Mouse (Mus musculus) CD4-positive, CD25-positive, alpha-beta regulatory T cell, adult 2 months (primary cell): ENCODE results near the gene Bco1.

Experiments used
- DNase-seq: peaks from one replicate; pipeline ENCODE4 v3.0.0-alpha.2; 2012; ENCODE audit warnings: low read depth, low spot score

Bco1 gene

GRCm38 (mm10) chr8:117089802-117090201, 5.9 kb upstream of the Bco1 start:
- no peak for DNase-seq

DNA sequence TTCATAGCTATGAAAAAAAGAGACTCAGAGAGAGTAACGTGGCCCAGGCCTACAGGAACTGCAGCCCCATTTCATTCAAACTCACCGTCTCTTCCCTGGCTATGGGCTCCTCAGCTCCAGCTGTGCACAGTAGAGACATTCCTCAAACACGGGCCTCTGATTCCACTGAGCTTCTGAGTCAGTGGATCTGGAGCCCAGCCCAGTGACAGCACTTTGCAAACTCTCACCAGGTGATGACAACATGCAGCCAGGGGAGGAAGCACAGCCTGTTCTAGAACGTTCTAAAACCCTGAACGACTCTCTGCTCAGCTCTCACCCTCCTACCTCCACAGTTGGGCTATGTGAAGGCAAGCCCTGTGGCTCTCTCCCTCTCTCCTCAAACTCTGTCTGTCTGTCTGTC, 1.6 kb upstream of the Bco1 start:
- no peak for DNase-seq

DNA sequence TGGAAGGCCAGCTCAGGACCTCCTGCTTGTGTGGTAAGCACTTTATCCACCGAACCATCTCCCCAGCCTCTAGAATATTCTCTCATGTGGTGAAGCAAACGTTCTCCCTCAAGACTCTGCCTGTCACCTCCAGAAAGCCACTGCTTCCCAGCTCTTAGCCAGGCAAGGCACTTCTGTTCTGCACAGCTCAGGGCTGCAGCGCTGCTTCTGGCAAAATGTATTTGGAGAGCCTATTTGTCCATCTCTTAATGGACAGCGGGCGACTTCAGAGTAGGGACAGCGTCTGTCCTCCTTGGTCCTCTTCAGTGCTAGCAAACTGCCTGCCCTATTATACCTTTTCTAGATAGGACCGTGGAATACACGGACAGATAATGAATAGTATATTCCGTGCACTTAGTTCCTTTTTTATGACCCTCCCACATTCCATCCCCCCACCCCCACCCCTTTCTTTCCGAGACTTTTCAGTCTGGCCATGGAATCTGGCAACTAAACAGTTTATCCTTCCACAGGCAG, 1.5 kb downstream of the Bco1 start:
- no peak for DNase-seq

DNA sequence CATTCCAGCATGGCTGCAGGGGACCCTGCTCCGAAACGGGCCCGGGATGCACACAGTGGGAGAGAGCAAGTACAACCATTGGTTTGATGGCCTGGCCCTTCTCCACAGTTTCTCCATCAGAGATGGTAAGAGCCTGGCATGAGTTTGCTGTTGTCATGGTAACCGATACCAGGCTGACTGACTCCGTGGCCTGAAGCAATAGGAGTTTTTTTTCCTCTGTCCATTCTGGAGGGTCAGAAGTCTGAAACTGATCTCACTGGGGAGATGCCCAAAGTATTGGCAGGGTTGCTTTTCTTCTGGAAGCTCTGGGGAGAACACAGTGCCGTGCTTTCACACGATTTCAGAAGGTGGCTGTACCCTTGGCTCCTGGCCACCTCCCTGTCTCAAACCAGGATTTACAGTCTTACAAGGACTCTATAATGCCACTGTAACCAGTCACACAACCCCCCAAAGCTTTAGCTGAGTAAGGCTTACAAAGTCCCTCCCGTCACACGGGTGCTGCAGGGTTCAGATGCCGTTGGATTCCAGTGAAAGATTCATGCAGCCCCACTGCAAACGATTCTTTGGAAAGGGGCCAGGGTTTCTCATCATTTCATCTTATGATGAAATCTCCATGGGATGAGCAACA, 2.0 kb downstream of the Bco1 start:
- DNase-seq, result no peak

DNA sequence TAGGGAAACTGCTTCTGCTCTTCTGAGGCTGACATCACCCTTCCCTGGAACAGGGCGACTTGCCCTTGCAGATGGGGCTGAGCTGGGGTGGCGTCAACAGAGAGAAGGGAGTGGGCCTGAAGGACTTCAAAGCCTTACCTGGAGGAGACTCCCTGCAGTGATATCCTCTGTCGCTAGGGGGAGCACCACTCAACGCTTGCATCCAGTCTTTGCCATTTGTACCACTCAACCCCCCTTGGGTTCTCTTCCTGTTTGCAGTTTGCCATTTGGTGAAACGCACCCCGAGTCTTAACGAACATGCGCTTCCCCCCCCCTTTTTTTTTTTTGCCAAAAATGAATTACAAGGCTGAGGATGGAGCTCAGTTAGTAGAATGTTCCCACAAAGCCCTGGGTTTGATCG, 11.9 kb downstream of the Bco1 start:
- DNase-seq, result peak; percentile 86

DNA sequence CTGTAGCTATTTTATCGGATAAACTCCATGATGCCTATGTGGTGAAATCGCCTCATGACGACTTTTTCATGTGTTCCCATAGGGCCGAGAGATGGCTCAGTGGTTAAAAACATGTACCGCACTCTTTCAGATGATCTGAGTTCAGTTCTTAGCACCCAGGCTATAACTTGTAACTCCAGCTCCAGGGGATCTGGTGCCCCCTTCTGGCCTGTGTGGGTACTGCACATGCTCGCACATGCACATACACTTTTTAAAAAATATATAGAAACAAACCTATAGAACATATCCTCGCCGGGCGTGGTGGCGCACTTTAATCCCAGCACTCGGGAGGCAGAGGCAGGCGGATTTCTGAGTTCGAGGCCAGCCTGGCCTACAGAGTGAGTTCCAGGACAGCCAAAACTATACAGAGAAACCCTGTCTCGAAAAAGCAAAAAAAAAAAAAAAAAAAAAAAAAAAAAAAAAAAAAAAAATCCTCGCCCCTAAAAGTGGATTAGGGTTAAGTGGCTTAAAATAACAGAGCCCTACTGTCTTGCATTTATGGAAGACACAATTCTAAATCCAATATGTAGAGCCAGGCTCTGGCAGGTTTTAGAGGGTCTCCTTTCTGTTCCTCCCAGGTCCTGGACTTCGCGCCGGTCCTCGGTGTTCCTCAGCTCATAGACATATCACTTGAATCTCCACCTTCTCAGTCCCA, 13.5 kb downstream of the Bco1 start:
- DNase-seq, result peak; percentile 60

GRCm38 (mm10) chr8:117109801-117110390, 14.2 kb downstream of the Bco1 start:
- peak; percentile 60 for DNase-seq

DNA sequence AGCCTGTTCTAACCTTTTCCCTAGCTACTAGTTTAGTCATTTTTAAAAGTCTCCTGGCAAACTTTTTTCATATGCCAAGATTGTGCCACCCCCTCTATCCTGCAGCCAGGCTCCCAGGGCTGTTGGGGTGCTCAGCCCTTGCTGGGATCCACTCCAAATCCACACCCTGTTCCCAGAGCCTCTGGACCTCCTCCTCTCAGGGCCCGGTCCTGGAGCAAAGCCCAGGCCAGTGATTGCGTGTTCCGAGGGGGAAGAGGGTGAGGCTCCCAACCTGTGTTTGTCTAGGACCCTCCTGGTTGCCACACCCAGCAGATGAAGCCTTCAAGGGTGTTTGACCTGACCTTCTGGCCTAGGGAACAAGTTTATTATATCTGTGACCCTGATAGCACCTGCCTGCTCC, 16.0 kb downstream of the Bco1 start:
- DNase-seq, result no peak

- DNase-seq, result no peak
Observed at GRCm38 (mm10) chr8:117112261-117112660, 16.6 kb downstream of the Bco1 start.

DNA sequence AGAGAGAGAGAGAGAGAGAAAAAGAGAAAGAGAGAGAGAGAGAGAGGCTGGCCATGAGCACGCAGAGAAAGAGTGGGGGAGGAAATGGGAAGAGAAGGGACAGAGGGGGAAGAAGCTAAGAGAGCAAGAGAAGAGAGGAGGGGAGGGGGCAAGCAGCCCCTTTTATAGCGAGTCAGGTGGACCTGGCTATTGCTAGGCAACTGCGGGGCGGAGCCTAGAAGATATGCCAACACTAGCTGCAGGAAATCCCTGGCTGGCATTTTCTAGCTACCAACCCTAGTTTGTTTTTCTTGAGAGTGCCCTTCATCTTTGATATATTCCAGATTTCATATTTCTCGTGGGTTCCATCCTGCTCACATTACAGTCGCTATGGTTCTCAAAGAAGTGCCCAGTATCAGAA, 19.4 kb downstream of the Bco1 start:
- DNase-seq, result no peak

- DNase-seq, result peak; percentile 55
Observed at GRCm38 (mm10) chr8:117115676-117116446, 20.2 kb downstream of the Bco1 start.

- DNase-seq, result no peak
Observed at GRCm38 (mm10) chr8:117116534-117116933, 20.9 kb downstream of the Bco1 start.

DNA sequence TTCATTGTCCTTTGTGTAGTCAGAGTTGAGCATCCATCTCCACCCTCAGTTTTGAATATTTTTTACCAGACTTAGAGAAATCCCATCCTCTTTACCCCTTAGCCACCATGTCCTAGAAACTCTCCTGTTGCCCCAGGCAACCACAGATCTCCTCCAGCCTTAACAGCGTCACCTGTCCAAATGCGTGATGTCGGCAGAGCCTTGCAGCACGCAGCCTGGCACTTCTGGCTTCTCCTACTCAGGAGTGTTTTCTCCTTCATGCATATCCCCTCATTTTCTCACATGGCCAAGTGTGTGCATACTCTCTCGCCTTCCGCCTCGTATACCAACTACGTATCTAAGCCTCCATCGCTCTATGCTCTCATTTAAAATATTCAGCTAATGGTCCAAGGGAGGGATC, 22.8 kb downstream of the Bco1 start:
- DNase-seq, result no peak

- DNase-seq, result no peak
Observed at GRCm38 (mm10) chr8:117121277-117121676, 25.6 kb downstream of the Bco1 start.

- DNase-seq, result no peak
Observed at GRCm38 (mm10) chr8:117123850-117124633, 28.4 kb downstream of the Bco1 start.

GRCm38 (mm10) chr8:117125854-117126253, 30.2 kb downstream of the Bco1 start:
- DNase-seq, result no peak

- no peak for DNase-seq
Observed at GRCm38 (mm10) chr8:117126411-117126810, 30.8 kb downstream of the Bco1 start.

DNA sequence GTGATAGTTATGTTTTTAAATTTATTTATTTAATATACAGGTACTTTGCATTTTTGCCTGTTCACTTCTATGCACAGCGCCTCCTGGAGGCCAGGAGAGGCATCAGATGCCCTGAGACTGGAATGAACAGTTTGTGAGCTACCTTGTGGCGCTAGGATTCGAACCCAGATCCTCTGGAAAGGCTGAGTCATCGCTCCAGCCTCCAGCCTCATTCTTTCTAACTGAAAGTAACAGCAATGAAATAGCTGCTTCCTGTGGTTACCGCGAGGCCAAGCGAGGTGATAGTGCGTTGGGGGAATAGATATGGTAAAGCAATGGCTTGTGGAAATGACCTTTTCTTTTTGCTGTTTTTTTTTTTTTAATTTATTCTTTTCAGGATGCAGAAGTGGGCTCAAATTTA, 31.4 kb downstream of the Bco1 start:
- DNase-seq, result peak; percentile 19

GRCm38 (mm10) chr8:117133702-117134101, 38.0 kb downstream of the Bco1 start:
- DNase-seq, result no peak

GRCm38 (mm10) chr8:117136351-117136750, 40.7 kb downstream of the Bco1 start:
- DNase-seq, result no peak

DNA sequence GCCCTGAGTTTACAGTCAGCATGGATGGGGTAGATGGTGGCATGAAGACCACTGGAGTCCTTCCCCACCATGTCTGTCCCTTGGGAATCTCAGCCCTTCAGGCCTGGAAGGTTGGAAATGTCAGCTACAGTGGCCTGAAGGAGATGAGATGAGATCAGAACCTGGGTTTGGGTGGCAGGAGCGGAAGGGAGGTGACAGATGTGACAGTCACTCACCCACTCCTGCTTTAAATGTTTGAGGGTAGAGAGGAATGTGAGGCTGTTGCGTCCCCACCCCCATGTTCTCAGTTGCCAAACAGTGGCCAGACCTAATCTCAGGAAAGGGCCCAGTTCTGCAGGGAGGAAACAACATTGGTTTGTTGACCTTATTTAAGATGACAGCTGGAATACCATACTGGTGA, 41.1 kb downstream of the Bco1 start:
- DNase-seq, result no peak
